Mouse (Mus musculus) yolk sac, embryonic 10.5 days (tissue): ENCODE measurements at regions not wholly inside any gene's neighbourhood (a gene's known extent, or its start where the extent isn't known, plus 50 kb on each side); places are given as distances from the start of the nearest gene placed in this dataset.

Experiments
- DNase-seq: peaks from one replicate; pipeline ENCODE4 v3.0.0-alpha.2; 2017; ENCODE audit warnings: low spot score

- DNase-seq, result no peak
Measured at GRCm38 (mm10) chr15:61294131-61294530, 371.3 kb upstream of the A1bg start.

- no peak for DNase-seq
Measured at GRCm38 (mm10) chr15:61268766-61269165, 346.0 kb upstream of the A1bg start.

GRCm38 (mm10) chr15:61259047-61259446 is 336.2 kb upstream of the A1bg start:
- no peak for DNase-seq

GRCm38 (mm10) chr15:61244511-61244910 is 321.7 kb upstream of the A1bg start:
- DNase-seq, result no peak

GRCm38 (mm10) chr15:61242161-61242681 is 319.4 kb upstream of the A1bg start:
- no peak for DNase-seq

- DNase-seq, result no peak
Measured at GRCm38 (mm10) chr15:61241741-61242140, 318.9 kb upstream of the A1bg start.

GRCm38 (mm10) chr15:61240344-61240743 is 317.5 kb upstream of the A1bg start:
- no peak for DNase-seq

GRCm38 (mm10) chr15:61239414-61239813 is 316.6 kb upstream of the A1bg start:
- no peak for DNase-seq

GRCm38 (mm10) chr15:61238996-61239395 is 316.2 kb upstream of the A1bg start:
- no peak for DNase-seq

GRCm38 (mm10) chr15:61229579-61229978 is 306.8 kb upstream of the A1bg start:
- DNase-seq, result no peak

- no peak for DNase-seq
Measured at GRCm38 (mm10) chr15:61222923-61223322, 300.1 kb upstream of the A1bg start.

GRCm38 (mm10) chr15:61210161-61210560 is 287.3 kb upstream of the A1bg start:
- DNase-seq, result no peak

GRCm38 (mm10) chr15:61189981-61190380 is 267.2 kb upstream of the A1bg start:
- no peak for DNase-seq

- DNase-seq, result no peak
Measured at GRCm38 (mm10) chr15:61189481-61189880, 266.7 kb upstream of the A1bg start.

- DNase-seq, result no peak
Measured at GRCm38 (mm10) chr15:61184597-61184963, 261.8 kb upstream of the A1bg start.

GRCm38 (mm10) chr15:61183751-61184596 is 261.2 kb upstream of the A1bg start:
- DNase-seq, result peak; percentile 4

GRCm38 (mm10) chr15:61183291-61183690 is 260.5 kb upstream of the A1bg start:
- DNase-seq, result peak; percentile 32

GRCm38 (mm10) chr15:61168842-61169416 is 246.1 kb upstream of the A1bg start:
- no peak for DNase-seq

- DNase-seq, result no peak
Measured at GRCm38 (mm10) chr15:61165050-61165449, 242.2 kb upstream of the A1bg start.

GRCm38 (mm10) chr15:61161397-61161796 is 238.6 kb upstream of the A1bg start:
- DNase-seq, result no peak

GRCm38 (mm10) chr15:61160666-61161065 is 237.9 kb upstream of the A1bg start:
- no peak for DNase-seq

GRCm38 (mm10) chr15:61159552-61159951 is 236.7 kb upstream of the A1bg start:
- no peak for DNase-seq

- DNase-seq, result peak; percentile 4
Measured at GRCm38 (mm10) chr15:61158041-61158545, 235.3 kb upstream of the A1bg start.
